Mouse (Mus musculus): Measurements from ENCODE around the gene Tmsb10.

DNA sequence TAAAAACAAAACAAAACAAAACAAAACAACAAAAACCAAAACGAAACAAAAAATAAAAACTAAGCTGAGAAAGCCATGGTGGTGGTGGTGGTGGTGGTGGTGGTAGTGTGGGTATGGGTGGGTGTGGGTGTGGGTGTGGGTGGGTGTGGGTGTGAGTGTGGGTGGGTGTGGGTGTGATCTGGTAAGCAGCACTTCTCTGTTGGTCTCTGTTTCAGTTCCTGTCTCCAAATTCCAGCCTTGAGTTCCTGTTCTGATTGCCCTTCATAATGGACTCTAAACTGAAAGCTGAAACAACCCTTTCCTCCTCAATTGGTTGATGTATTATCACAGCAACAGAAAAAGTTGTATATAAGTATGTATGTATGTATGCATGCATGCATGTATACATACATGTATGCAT, 40.3 kb upstream of the Tmsb10 start:
- TF ChIP-seq CTCF (IDR thresholded peaks at IDR 0.05; ENCODE audit: borderline replicate concordance, insufficient read depth, low read depth, low read length) (no peak), POLR2A (IDR thresholded peaks at IDR 0.05; ENCODE audit: borderline replicate concordance, insufficient read depth, low read length) (no peak)
